Mouse (Mus musculus): ENCODE measurements around the gene Fzd2. TPM values are rescaled to one million over a fixed set of nuclear protein-coding genes. Genes with fewer than 3 reads are reported as not detected.

Fzd2 gene
- total RNA-seq, 2 experiments from 2014 or later, result 1.2 to 2.1 TPM

DNA sequence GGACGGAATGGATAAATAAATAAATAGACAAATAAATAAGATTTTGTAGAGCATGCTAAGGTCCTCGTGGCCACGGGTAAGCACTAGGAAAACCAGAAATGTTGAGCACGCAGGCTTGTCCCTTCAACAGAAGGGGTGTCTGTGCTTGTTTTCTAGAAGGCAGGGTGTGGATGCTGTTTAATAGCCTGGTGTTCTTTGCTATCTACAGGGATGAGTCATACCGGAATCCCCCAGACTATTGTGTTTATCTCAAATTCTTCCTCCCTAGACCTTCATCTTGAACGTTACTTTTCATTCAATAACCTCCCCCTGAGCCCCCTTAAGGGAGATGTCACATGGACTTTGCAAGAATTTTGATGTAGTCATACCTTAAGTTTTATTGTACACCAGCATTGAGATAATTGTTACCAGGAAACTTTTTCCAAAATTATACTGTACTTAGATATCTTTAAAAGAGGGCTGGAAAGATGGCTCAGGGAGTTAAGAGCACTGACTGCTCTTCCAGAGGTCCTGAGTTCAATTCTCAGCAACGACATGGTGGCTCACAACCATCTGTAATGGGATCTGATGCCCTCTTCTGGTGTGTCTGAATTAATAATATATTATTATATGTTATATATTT lies 35.3 kb upstream of the Fzd2 start:
- H3K27ac ChIP-seq, result no peak overlapping the region
- no peak for TF ChIP-seq CTCF (IDR thresholded peaks at IDR 0.05)
- H3K4me3 ChIP-seq, result no peak overlapping the region
- intact Hi-C loops (cut with DNase I), result no loop called here
- no peak for DNase-seq

DNA sequence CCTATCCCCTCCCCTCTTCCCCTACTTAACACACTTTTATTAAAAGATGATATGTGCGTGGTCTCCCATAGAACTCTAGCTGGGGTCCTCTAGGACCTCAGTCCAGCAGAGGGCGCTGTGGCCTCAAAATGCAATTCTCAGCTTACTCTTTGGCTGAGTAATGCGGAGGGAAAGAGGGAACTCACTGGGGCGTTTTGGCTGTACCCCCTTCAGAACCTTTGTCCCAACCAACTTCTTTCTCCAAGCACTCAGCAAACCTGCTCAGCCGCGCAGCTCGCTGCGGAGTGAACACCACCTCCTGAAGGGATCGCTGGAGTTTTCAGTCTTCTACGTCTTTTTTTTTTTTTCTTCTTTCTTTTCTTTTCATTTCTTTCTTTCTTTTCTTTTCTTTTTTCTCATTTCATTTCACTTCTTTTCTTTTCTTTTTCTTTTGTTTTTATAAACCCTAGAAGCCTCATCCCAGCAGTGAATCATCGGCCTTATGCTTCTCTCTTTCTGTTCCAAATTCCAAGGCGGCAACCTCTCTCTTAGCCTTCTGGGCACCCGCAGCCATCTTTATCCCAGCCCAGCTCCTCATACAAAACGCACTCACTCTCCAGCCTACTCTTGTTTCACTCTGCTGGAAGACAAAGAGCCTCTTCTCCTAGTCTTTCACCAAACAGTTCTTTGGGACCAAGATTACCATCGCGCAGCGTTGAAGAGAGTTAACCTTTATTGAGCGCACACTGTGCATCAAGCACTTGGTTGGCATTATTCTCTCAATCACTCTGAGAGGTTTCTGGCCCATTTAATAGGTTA lies 31.1 kb upstream of the Fzd2 start:
- peak; percentile 80 for TF ChIP-seq CTCF (IDR thresholded peaks at IDR 0.05)
- Histone ChIP-seq H3K4me3 (peak overlapping the region; percentile 76), H3K27ac (peak overlapping the region; percentile 79)
- DNase-seq, result peak; percentile 91
- intact Hi-C loops (cut with DNase I), result loop anchor here (1.0 kb wide), 1 partner anchor 78 kb away; no protein-coding TSS in a partner anchor

DNA sequence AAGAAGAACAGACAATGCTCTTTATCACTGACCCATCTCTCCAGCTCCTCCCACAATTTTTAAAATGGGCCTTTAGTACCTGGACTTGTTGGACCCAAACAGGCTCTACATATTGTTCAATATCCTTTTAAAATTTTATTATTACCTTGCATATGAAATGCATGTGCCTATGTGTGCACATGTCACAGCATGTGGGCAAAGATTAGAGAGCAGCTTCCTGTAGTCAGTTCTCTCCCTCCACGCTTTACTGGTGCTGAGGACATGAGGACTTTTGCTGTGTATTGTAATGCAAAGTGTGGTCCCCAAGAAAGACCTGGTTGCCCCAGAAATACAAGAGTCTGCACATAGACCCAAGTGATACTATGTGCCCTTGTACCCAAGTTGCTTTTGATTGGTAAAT lies 29.2 kb upstream of the Fzd2 start:
- Histone ChIP-seq H3K27ac (no peak overlapping the region), H3K4me3 (no peak overlapping the region)
- intact Hi-C loops (cut with DNase I), result no loop called here
- DNase-seq, result no peak
- no peak for TF ChIP-seq CTCF (IDR thresholded peaks at IDR 0.05)

DNA sequence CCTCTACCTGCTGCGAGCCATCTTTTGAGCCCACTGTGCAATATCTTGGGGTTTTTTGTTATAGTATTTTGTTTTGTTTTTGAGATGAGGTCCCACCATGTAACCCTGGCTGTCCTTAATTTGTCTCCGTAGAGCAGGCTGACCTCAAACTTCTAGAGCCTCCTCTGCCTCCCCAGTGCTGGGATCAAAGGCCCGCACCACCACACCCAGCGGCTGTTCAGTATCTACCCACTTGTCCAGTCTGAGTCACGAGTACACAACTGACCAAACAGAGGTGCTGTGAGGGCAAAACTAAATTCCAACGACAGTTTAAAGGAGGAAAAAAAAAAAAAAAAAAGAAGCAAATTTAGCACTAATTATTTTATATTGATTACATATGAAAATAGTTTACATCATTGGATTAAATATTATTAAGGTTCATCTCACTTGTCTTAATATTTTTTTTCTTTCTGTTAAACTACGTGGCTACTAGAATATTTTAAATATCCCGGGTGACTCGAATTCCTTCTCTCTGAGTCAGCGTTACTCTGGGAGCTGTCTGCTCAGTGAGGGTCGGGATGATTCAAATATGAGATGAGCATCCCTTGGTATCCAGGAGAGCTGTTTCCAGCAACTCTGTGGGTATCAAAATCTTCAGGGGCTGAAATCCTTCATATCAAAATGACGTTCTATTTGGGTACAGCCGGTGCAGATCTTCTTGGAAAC lies 28.0 kb upstream of the Fzd2 start:
- intact Hi-C loops (cut with DNase I), result no loop called here
- no peak for DNase-seq
- no peak overlapping the region for H3K27ac ChIP-seq
- H3K4me3 ChIP-seq, result no peak overlapping the region
- no peak for TF ChIP-seq CTCF (IDR thresholded peaks at IDR 0.05)

DNA sequence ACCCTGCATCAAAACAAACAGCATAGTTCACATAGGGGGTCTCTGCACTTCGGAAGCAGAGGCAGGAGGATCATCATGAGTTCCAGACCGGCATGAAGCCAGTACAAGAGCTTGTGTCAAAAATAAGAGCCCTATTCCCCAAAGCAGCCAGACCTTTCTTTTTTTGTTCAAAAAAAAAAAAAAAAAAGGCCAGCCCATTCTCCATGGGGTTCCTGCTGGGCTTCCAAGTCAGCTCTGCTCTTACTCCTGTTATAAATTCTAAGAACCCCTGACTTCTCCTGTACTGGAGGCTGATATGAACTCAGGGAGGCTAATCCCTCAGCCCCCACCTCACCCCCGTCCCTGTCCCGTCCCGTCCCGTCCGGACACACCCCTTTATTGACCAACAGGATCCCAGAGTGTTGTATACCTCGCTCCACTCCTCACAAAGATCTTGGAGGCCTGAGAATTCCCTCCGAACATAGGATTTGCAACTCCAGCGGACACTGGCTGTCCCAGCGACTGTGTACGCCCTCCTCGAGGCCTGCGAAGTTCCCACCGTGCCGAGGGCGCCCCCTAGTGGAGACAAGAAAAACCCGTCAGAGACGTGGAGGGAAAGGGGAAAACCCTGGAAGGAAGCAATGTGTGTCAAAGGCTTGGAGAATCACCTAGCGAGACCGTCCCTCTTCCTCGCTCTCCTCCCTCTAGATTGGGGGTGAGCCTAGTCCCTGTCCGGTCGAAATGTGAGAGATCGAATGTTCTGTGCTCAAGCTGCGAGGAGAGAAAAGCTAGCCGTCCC lies 25.7 kb upstream of the Fzd2 start:
- peak; percentile 90 for DNase-seq
- TF ChIP-seq CTCF (IDR thresholded peaks at IDR 0.05), result peak; percentile 96
- Histone ChIP-seq H3K4me3 (peak overlapping the region; percentile 65), H3K27ac (peak overlapping the region; percentile 79)
- intact Hi-C loops (cut with DNase I), result loop anchor here (1.0 kb wide), 1 partner anchor 92 kb away; no protein-coding TSS in a partner anchor

DNA sequence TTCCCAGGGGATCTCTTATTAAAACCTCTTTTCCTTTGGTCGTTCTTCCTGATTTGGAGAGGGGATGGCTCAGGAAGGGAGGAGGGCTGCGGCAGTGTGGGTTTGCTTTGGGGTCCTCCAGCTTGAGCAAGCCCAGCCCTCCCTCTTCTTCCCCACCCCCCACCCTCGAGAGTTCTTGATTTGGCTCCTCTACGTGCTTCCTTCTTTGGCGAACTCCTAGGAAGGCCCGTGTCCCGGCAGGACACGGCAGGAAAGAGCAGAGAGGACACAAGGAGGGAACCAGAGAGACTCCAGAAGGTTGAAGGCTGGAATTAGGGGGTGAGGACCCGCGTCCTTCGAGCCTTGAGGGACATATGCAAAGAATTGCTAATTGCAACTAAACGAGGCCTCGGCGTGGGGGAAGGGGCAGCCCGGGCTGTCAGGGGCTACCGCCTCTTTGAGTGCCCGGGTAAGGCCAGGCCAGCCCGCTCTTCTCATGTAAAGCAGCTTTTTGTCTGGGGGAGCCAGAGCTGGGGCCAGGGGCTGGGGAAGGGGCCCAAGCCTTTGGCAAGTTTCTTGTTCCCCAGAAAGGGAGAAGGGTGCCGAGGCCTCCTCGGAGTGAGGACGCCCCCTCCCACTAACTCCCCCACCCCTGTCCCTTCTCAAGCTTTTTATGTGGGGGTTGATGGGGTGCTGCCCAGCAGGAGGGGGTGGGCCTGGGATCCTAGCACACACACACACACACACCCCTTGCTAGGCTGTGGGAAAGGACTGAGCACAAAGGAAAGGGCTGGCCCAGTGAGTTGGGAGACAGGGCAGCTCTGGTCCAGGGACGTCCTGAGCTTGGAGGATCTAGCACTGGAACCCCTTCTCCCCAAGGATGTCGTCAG lies 24.8 kb upstream of the Fzd2 start, which contains the start of gene Gm11627:
Gm11627 (minus strand) TSS at position 297 of the 869 bp plus-strand sequence.
- Histone ChIP-seq H3K27ac (peak within 1 kb of the TSS; percentile 79), H3K4me3 (peak within 1 kb of the TSS; percentile 65)
- intact Hi-C loops (cut with DNase I), result loop anchor here (1.0 kb wide), 1 partner anchor 93 kb away; no protein-coding TSS in a partner anchor
- DNase-seq, result peak; percentile 27
- TF ChIP-seq CTCF (IDR thresholded peaks at IDR 0.05), result no peak

DNA sequence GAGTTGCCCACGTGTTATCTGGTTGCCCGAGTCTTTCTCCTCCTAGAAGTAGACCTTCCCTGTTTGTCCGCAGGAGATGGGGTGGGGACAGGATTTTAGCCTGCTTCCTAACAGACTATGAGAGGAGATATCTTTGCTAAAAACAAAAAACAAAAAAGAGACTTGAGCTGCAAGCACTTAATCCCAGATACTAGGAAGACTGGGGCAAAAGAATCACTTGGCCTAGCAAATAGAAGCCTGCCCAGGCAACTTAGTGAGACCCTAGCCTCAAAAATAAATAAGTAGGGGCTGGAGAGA lies 24.2 kb upstream of the Fzd2 start:
- no peak for DNase-seq
- TF ChIP-seq CTCF (IDR thresholded peaks at IDR 0.05), result no peak
- intact Hi-C loops (cut with DNase I), result no loop called here
- Histone ChIP-seq H3K4me3 (no peak overlapping the region), H3K27ac (peak overlapping the region; percentile 79; the same call in 1 of the 2 replicates)

DNA sequence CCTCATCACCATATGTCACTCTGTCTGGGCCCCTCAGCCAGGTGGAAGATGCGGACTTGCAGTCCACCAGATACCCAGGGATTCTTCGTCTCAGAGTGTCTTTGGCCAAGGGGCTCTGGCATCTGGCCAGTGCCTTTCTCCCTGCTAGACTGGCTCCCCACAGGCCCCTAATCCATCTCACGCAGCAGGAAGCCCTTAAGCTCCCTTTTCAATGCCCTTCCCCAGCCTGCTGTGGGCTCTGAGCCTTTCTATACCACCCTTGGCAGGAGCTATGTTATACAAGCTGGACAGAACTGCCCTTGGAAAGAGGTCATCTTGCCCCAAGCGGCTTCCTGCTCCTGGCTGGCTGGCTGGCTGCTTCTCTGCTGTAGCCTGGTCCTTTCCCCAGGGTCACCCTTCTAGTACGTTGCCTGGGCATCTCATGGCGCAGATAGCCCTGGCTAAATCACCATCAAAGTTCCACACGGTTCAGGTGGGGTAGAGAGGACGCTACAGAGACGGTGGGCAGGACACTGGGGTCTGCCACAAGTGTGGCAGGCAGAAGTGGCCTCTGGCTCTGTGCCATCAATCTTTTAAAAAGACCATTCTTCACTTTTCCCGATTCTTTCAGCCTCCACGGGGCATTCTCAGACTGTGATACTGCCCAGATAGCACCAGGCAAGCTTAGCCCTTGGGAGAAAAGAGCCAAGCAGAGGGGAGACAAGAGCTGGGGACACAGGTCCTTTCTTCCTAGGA lies 22.7 kb upstream of the Fzd2 start:
- DNase-seq, result no peak
- no peak overlapping the region for H3K4me3 ChIP-seq
- H3K27ac ChIP-seq, result peak overlapping the region; percentile 69
- intact Hi-C loops (cut with DNase I), result no loop called here
- TF ChIP-seq CTCF (IDR thresholded peaks at IDR 0.05), result no peak

DNA sequence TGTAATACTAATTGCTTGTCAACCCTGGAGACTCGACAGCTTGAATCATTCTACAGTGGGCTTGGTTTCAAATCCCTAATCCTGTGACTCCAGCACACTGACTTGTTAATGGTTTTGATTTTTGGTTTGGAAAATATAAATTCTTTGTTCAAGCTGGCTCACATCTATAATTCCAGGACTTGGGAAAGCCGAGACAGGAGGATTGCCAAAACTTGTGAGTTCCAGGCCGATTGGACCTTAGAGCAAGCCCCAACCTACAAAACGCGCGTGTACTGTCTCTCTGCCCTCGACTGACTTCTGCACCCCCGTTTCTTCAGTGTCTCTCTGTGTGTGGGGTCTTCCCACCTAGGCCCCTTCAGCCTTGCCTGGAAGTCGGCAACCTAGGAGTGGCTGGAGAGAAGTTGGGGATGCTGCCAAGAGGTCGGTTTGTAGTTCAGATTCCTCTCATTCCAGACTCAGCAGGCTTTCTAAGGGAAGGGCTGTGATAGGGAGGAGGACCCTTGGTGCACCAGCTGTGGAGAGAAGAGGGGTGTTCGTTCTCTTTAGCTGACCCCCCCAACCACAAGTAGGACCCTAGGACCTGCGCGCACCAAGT lies 22.1 kb upstream of the Fzd2 start:
- peak overlapping the region; percentile 69 for H3K27ac ChIP-seq
- TF ChIP-seq CTCF (IDR thresholded peaks at IDR 0.05), result no peak
- DNase-seq, result peak; percentile 41
- intact Hi-C loops (cut with DNase I), result no loop called here
- no peak overlapping the region for H3K4me3 ChIP-seq

DNA sequence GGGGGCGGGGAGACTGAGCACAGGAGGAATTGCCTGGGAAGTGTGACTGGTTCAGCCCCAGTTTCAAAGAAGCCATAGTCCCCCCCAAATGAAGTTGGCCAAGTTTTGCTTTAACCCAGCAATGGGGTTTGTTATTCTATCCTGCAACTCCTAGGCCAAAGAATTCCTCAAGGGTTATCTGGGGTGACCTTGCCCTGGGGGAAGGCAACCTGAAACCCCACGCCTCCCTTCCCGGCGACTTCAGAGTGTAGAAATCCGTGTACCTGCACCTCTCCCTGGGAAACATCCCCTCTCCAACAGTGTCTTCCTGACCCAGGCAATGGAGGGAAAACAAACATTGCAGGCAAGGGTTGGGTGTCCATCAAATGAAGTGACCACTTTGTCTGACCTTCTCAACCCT lies 21.5 kb upstream of the Fzd2 start:
- no peak for TF ChIP-seq CTCF (IDR thresholded peaks at IDR 0.05)
- DNase-seq, result no peak
- H3K27ac ChIP-seq, result peak overlapping the region; percentile 69
- H3K4me3 ChIP-seq, result no peak overlapping the region
- intact Hi-C loops (cut with DNase I), result no loop called here

Measured in gastrocnemius, adult 2 months (tissue).